Mouse (Mus musculus): Measurements from ENCODE around the gene Cnn2. TPM values are rescaled to one million over a fixed set of nuclear protein-coding genes. Genes with fewer than 3 reads are reported as not detected.

The Cnn2 gene
- polyA plus RNA-seq, 1 experiment = 4.4 TPM

GRCm38 (mm10) chr10:80020191-80020590 lies 31.8 kb downstream of the Cnn2 start:
- H3K27ac ChIP-seq (ENCODE audit: control insufficient read depth, insufficient read depth, low read depth, low read length) = no peak overlapping the region

GRCm38 (mm10) chr10:80020603-80021319 lies 32.4 kb downstream of the Cnn2 start:
- Histone ChIP-seq H3K4me3 (ENCODE audit: control insufficient read depth, low read depth, low read length) (no peak overlapping the region), H3K4me1 (ENCODE audit: control insufficient read depth, insufficient read depth, low read length) (peaks cover 6% of the 10 kb centered on the region; the same call in 1 of the 2 replicates), H3K36me3 (ENCODE audit: control insufficient read depth, insufficient read depth, low read length) (no peaks in the 10 kb centered on the region), H3K27ac (ENCODE audit: control insufficient read depth, insufficient read depth, low read depth, low read length) (no peak overlapping the region), H3K27me3 (ENCODE audit: control insufficient read depth, insufficient read depth, low read length) (no peaks in the 10 kb centered on the region)
- TF ChIP-seq CTCF (IDR thresholded peaks at IDR 0.05; ENCODE audit: control insufficient read depth, insufficient read depth, insufficient replicate concordance, low read depth, low read length) (no peak), POLR2A (IDR thresholded peaks at IDR 0.05; ENCODE audit: control insufficient read depth, low read depth, low read length) (no peak)

More at GRCm38 (mm10) chr10:80020191-80020590, 31.8 kb downstream of the Cnn2 start:
- Histone ChIP-seq H3K27me3 (ENCODE audit: control insufficient read depth, insufficient read depth, low read length) (no peaks in the 10 kb centered on the region), H3K4me3 (ENCODE audit: control insufficient read depth, low read depth, low read length) (no peak overlapping the region), H3K36me3 (ENCODE audit: control insufficient read depth, insufficient read depth, low read length) (no peaks in the 10 kb centered on the region), H3K4me1 (ENCODE audit: control insufficient read depth, insufficient read depth, low read length) (peaks cover 4% of the 10 kb centered on the region; the same call in 1 of the 2 replicates)
- TF ChIP-seq CTCF (IDR thresholded peaks at IDR 0.05; ENCODE audit: control insufficient read depth, insufficient read depth, insufficient replicate concordance, low read depth, low read length) (no peak), POLR2A (IDR thresholded peaks at IDR 0.05; ENCODE audit: control insufficient read depth, low read depth, low read length) (no peak)

- no peak overlapping the region for H3K4me3 ChIP-seq (ENCODE audit: control insufficient read depth, low read depth, low read length)
- H3K27me3 ChIP-seq (ENCODE audit: control insufficient read depth, insufficient read depth, low read length) = no peaks in the 10 kb centered on the region
- no peak overlapping the region for H3K27ac ChIP-seq (ENCODE audit: control insufficient read depth, insufficient read depth, low read depth, low read length)
- no peaks in the 10 kb centered on the region for H3K36me3 ChIP-seq (ENCODE audit: control insufficient read depth, insufficient read depth, low read length)
- peaks cover 11% of the 10 kb centered on the region for H3K4me1 ChIP-seq (ENCODE audit: control insufficient read depth, insufficient read depth, low read length)
- TF ChIP-seq POLR2A (IDR thresholded peaks at IDR 0.05; ENCODE audit: control insufficient read depth, low read depth, low read length) = no peak
- no peak for TF ChIP-seq CTCF (IDR thresholded peaks at IDR 0.05; ENCODE audit: control insufficient read depth, insufficient read depth, insufficient replicate concordance, low read depth, low read length)
Measured at GRCm38 (mm10) chr10:80021320-80021641, 32.9 kb downstream of the Cnn2 start.

- TF ChIP-seq POLR2A (IDR thresholded peaks at IDR 0.05; ENCODE audit: control insufficient read depth, low read depth, low read length) (no peak), CTCF (IDR thresholded peaks at IDR 0.05; ENCODE audit: control insufficient read depth, insufficient read depth, insufficient replicate concordance, low read depth, low read length) (no peak)
- no peaks in the 10 kb centered on the region for H3K36me3 ChIP-seq (ENCODE audit: control insufficient read depth, insufficient read depth, low read length)
- H3K4me3 ChIP-seq (ENCODE audit: control insufficient read depth, low read depth, low read length) = no peak overlapping the region
- peaks cover 11% of the 10 kb centered on the region for H3K4me1 ChIP-seq (ENCODE audit: control insufficient read depth, insufficient read depth, low read length)
- H3K27ac ChIP-seq (ENCODE audit: control insufficient read depth, insufficient read depth, low read depth, low read length) = no peak overlapping the region
- H3K27me3 ChIP-seq (ENCODE audit: control insufficient read depth, insufficient read depth, low read length) = no peaks in the 10 kb centered on the region
Measured at GRCm38 (mm10) chr10:80022164-80022563, 33.8 kb downstream of the Cnn2 start.

- TF ChIP-seq CTCF (IDR thresholded peaks at IDR 0.05; ENCODE audit: control insufficient read depth, insufficient read depth, insufficient replicate concordance, low read depth, low read length) (no peak), POLR2A (IDR thresholded peaks at IDR 0.05; ENCODE audit: control insufficient read depth, low read depth, low read length) (no peak)
- no peaks in the 10 kb centered on the region for H3K27me3 ChIP-seq (ENCODE audit: control insufficient read depth, insufficient read depth, low read length)
- H3K36me3 ChIP-seq (ENCODE audit: control insufficient read depth, insufficient read depth, low read length) = no peaks in the 10 kb centered on the region
- H3K27ac ChIP-seq (ENCODE audit: control insufficient read depth, insufficient read depth, low read depth, low read length) = no peak overlapping the region
- no peak overlapping the region for H3K4me3 ChIP-seq (ENCODE audit: control insufficient read depth, low read depth, low read length)
- peaks cover 11% of the 10 kb centered on the region for H3K4me1 ChIP-seq (ENCODE audit: control insufficient read depth, insufficient read depth, low read length)
Measured at GRCm38 (mm10) chr10:80022806-80023205, 34.4 kb downstream of the Cnn2 start.

GRCm38 (mm10) chr10:80023758-80024157 lies 35.4 kb downstream of the Cnn2 start:
- TF ChIP-seq POLR2A (IDR thresholded peaks at IDR 0.05; ENCODE audit: control insufficient read depth, low read depth, low read length) = no peak
- no peak for TF ChIP-seq CTCF (IDR thresholded peaks at IDR 0.05; ENCODE audit: control insufficient read depth, insufficient read depth, insufficient replicate concordance, low read depth, low read length)
- Histone ChIP-seq H3K36me3 (ENCODE audit: control insufficient read depth, insufficient read depth, low read length) (no peaks in the 10 kb centered on the region), H3K4me1 (ENCODE audit: control insufficient read depth, insufficient read depth, low read length) (peaks cover 18% of the 10 kb centered on the region), H3K27me3 (ENCODE audit: control insufficient read depth, insufficient read depth, low read length) (no peaks in the 10 kb centered on the region), H3K4me3 (ENCODE audit: control insufficient read depth, low read depth, low read length) (peak overlapping the region; percentile 46), H3K27ac (ENCODE audit: control insufficient read depth, insufficient read depth, low read depth, low read length) (no peak overlapping the region)

GRCm38 (mm10) chr10:80024229-80025043 lies 36.1 kb downstream of the Cnn2 start:
- peaks cover 19% of the 10 kb centered on the region for H3K4me1 ChIP-seq (ENCODE audit: control insufficient read depth, insufficient read depth, low read length)
- H3K27ac ChIP-seq (ENCODE audit: control insufficient read depth, insufficient read depth, low read depth, low read length) = no peak overlapping the region
- TF ChIP-seq POLR2A (IDR thresholded peaks at IDR 0.05; ENCODE audit: control insufficient read depth, low read depth, low read length) (no peak), CTCF (IDR thresholded peaks at IDR 0.05; ENCODE audit: control insufficient read depth, insufficient read depth, insufficient replicate concordance, low read depth, low read length) (no peak)
- H3K4me3 ChIP-seq (ENCODE audit: control insufficient read depth, low read depth, low read length) = peak overlapping the region; percentile 46
- H3K36me3 ChIP-seq (ENCODE audit: control insufficient read depth, insufficient read depth, low read length) = no peaks in the 10 kb centered on the region
- H3K27me3 ChIP-seq (ENCODE audit: control insufficient read depth, insufficient read depth, low read length) = no peaks in the 10 kb centered on the region

Data from testis, adult 2 months (tissue).